Mouse (Mus musculus) cerebellum, postnatal 36 days (tissue): ENCODE data around the gene Ptch2.

ENCODE experiments used
- DNase-seq, 2 experiments: peaks; one replicate each; pipeline ENCODE4 v3.0.0; 2021 to 2022; ENCODE audit warnings: mixed read lengths in 2 of 2

Ptch2 gene

GRCm38 (mm10) chr4:117130790-117131189 lies 34.9 kb downstream of the Ptch2 start:
- no peak for DNase-seq

GRCm38 (mm10) chr4:117131198-117131597 lies 35.3 kb downstream of the Ptch2 start:
- DNase-seq, result no peak

- no peak for DNase-seq
Measured at GRCm38 (mm10) chr4:117131890-117132793, 36.3 kb downstream of the Ptch2 start.

GRCm38 (mm10) chr4:117132794-117133143 lies 36.9 kb downstream of the Ptch2 start:
- no peak for DNase-seq

DNA sequence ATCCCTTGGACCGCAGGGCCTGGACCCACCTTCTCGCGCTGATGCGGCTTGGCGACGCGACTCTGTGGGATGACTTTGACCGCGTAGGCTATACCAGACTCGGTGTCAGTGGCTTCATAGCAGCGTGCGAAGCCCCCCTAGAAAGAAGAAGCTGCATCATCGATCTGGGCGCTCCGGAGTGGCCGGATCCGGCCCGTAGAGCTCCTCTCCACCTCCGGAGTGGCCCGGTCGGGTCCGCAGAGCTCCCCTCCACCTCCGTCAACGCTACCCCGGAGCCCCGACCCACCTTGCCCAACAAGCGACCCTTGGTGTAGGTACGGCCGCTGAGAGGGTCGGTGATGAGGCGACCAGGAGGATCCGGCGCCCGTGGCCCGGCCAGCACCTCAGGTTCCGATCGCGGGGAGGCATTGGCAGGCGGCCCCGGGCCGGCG lies 37.5 kb downstream of the Ptch2 start:
- DNase-seq, result no peak

DNA sequence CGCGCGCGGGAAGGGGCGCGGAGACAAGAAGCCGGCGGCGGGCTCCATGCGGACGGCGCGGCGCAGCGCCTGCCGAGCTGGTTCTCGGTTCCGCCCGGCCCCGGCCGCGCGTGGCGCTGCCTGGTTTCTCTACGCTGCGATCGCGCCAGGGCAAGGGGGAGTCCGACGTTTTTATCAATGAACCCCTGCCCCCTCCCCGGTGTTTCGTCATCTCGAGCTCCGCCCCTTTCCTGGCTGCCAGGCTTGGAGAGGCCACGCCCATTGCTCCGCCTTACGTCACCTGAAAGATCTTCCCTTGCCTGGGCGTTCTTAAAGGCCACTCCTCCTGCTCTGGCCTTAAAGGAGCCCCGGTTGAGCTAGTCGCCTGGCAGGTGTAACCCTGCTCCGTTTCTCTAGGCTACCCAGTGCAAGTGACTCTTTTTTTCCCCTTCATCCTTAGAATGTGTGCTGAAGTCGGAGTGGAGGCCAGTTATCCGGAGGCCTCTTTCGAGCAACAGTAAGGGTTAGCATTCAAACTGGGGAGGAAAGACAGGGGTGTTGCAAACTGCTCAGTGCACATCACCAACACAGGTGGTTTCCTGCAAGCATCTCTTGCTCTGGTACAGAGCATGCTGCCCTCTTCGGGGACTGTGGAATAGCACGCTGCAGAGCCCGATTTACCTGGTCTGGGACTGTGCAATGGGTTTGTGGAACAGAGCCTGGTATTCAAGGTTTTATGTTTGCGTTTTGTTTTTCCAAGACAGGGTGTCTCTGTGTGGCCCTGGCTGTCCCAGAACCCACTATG lies 38.1 kb downstream of the Ptch2 start, which contains the start of gene Plk3:
Gene Plk3, minus strand, starts transcription at position 147 of the 784 bp plus-strand sequence.
- DNase-seq, result peak; percentile 97 to 99

GRCm38 (mm10) chr4:117134601-117134995 lies 38.7 kb downstream of the Ptch2 start:
- no peak for DNase-seq

GRCm38 (mm10) chr4:117136034-117136433 lies 40.2 kb downstream of the Ptch2 start:
- no peak for DNase-seq

GRCm38 (mm10) chr4:117138295-117139216 lies 42.7 kb downstream of the Ptch2 start:
- DNase-seq, result no peak

GRCm38 (mm10) chr4:117139217-117139612 lies 43.3 kb downstream of the Ptch2 start:
- DNase-seq, result no peak

DNA sequence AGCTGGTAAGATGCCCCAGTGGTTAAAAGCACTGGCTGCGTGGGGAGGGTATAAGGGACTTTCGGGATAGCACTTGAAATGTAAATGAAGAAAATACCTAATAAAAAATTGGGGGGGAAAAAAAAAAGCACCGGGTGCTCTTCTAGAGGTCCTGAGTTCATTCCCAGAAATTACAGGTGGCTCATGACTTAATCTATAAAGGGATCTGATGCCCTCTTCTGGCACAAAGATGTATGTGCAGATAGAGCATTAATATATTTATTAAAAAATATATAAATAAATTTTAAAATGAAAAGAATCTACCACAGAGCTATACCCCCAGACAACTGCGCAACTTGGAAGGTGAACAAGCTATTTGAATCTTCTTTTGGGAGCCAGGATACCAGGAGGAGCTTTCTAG lies 44.7 kb downstream of the Ptch2 start:
- DNase-seq, result no peak

GRCm38 (mm10) chr4:117143023-117143422 lies 47.1 kb downstream of the Ptch2 start:
- no peak for DNase-seq

- DNase-seq, result no peak
Measured at GRCm38 (mm10) chr4:117145248-117145647, 49.4 kb downstream of the Ptch2 start.

GRCm38 (mm10) chr4:117146176-117146575 lies 50.3 kb downstream of the Ptch2 start:
- peak; percentile 83 to 86 for DNase-seq

DNA sequence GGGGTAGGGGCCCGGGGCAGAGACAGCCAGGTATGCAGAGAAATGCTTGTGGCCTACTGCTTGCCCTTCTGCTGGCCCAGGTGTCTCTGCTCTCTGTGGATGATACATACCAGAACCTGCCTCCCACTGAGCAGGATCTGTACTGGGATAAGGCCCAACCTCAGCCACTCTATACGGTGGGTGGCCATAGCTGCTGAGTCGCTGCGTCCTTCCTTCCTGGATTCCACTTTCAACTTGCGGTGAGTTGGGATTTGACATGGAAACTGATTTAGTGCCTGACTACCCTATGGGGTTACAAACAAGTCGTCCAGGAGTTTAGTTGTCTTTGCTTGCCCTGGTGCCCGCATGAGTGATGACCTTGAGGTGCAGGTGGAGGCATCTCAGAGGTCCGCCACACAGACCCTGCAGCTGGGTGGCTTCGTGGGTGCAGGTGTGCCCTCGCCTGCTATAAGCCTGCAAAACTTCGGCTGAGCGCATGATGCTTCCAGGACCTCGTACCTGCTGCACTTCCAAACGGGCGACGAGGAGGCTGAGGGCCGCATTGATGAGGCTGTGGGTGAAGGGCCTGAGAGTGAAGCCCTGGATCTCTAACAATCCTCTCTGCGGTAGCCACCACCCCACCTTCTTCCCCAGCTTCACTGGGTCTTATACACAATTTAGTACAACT lies 52.3 kb downstream of the Ptch2 start:
- DNase-seq, result no peak

DNA sequence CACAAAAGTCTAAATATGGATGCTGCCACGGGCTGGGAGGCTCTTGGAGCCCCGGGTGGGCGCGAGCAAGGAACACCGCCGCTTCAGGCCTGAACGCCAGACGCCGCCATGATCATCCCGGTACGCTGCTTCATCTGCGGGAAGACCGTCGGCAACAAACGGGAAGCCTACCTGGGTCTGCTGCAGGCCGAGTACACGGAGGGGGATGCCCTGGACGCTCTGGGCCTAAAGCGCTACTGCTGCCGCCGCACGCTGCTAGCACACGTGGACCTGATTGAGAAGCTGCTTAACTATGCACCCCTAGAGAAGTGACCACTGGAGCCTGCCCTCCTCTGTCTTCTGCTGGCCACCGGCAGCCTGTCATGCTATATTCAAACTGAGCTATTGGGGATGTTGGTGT lies 52.9 kb downstream of the Ptch2 start:
- DNase-seq, result no peak

DNA sequence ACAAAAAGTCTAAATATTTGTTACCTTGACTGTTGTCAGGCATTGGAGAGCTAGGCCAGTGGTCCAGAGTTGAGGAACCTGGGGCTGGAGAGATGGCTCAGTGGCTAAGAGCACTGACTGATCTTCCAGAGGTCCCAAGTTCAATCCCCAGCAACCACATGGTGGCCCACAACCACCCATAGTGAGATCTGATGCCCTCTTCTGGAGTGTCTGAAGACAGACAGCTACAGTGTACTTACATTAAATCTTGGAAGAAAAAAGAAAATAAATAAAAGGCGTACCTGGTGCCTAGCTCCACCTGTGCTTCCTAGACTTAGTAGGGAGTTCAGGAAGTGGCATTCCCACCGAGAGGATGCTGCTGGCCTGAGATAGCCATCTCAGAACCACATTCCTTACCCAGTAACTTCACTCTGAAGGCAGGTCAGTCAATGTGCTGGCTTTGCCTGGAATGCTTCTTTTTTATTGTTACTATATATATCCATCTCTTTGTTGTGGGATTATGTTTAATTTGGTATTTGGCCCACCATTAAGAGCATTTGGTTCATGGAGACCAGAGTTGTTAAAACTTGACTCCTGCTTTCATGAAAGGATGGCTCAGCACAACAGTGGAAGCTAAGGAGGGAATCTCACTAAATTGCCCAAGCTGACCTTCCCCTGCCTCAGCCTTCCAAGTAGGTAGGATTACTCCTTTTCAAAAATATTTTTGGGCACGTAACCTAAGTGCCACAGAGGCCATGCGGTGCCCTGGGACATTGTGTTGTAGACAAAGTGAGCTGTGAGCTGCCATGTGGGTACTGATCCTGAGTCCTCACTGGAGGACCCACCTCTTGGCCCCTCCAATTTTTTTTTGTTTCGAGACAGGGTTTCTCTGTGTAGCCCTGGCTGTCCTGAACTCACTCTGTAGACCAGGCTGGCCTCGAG lies 53.7 kb downstream of the Ptch2 start:
- no peak for DNase-seq

DNA sequence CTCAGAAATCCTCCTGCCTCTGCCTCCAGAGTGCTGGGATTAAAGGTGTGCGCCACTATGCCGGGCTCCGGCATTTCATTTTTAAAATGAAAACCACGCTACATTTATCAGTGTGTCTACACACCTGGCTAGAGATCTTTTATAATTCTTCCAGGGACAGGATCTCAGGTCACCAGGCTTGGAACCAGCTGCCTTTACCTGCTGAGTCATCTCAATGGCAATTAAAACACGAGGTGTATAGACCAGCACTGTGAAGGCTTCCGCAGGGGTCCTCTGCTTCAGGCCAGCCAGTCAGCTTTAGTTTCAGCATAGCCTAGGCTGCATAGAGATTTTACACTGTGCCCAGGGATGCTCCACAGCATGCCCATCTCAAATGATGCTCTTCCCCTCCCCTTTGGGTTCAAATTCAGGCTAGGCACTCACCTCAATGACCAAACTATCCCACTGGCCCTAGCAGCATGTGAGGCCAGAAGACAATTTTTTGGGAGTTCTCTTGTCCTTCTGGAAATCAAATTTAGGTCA lies 54.4 kb downstream of the Ptch2 start:
- no peak for DNase-seq

- DNase-seq, result no peak
Measured at GRCm38 (mm10) chr4:117151416-117151815, 55.5 kb downstream of the Ptch2 start.

- no peak for DNase-seq
Measured at GRCm38 (mm10) chr4:117152714-117153113, 56.8 kb downstream of the Ptch2 start.
